Mouse (Mus musculus) brain, embryonic 14.5 days (tissue): ENCODE measurements at regions not wholly inside any gene's neighbourhood (a gene's known extent, or its start where the extent isn't known, plus 50 kb on each side); places are given as distances from the start of the nearest gene placed in this dataset.

Experiments
- CTCF ChIP-seq: fragments of 200-500 bp; IDR thresholded peaks from 2 replicates; pipeline ENCODE4 v1.5.1; 2012; ENCODE audit warnings: inconsistent platforms, mild to moderate bottlenecking, moderate library complexity, borderline replicate concordance; ENCODE audit not compliant: insufficient read depth, insufficient read length; ENCODE audit errors: extremely low read depth
- POLR2A ChIP-seq: fragments of 200-500 bp; IDR thresholded peaks from 2 replicates; pipeline ENCODE4 v1.6.1; 2012; ENCODE audit warnings: mild to moderate bottlenecking, inconsistent platforms, borderline replicate concordance; ENCODE audit not compliant: poor library complexity, insufficient read depth, insufficient read length, severe bottlenecking; ENCODE audit errors: extremely low read depth

GRCm38 (mm10) chr3:38229686-38230085, 255.0 kb downstream of the Ankrd50 start:
- TF ChIP-seq CTCF, result no peak
- no peak for TF ChIP-seq POLR2A
